Mouse (Mus musculus): ENCODE results near the gene Dennd5b.
A peak's percentile ranks its signal among the peaks of the same experiment; 100 is the strongest.
"Not testable (repeated sequence)": the region's sequence is repeated elsewhere in the genome, so short reads cannot be mapped to it uniquely, and the experiment has no call there.

Dennd5b gene

GRCm38 (mm10) chr6:148945509-148946408 is 155.7 kb downstream of the Dennd5b start:
- peak; percentile 15 for DNase-seq

- DNase-seq = peak; percentile 35
These were observed 156.5 kb downstream of the Dennd5b start for GRCm38 (mm10) chr6:148944767-148945508.

- DNase-seq = no peak
These were observed 157.1 kb downstream of the Dennd5b start for GRCm38 (mm10) chr6:148944344-148944766.

- no peak for DNase-seq
These were observed 157.8 kb downstream of the Dennd5b start for GRCm38 (mm10) chr6:148943695-148944094.

- no peak for DNase-seq
These were observed 159.1 kb downstream of the Dennd5b start for GRCm38 (mm10) chr6:148942406-148942805.

DNA sequence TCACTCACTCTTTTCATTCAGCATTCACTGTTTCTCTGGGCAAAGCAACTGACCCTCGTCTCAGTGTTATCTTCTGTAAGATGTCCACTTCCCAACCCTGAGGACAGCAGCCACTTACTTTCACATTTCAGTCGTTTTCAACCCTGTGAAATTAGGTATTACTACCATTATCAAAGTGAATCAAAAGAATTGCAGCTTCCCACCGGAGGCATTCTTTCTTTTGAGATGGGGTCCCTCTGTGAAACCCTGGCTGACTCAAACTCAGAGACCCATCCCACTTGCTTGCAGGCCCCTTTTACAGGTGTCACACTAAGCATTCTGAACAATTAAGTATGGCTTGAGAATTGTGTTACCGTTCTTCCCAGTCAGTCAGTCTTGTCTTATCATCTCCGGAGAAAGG is 159.6 kb downstream of the Dennd5b start:
- no peak for DNase-seq

DNA sequence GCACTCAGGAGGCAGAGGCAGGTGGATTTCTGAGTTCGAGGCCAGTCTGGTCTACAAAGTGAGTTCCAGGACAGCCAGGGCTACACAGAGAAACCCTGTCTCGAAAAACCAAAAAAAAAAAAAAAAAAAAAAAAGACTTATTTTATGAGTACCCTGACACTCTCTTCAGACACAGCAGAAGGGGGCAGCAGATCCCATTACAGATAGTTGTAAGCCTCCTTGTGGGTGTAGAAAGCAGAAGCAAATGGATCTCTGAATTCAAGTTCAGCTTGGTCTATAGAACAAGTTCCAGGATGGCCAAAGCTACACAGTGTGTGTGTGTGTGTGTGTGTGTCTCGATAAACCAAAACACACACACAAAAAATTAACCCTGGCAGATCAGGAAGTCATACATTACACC is 161.1 kb downstream of the Dennd5b start:
- DNase-seq = not testable (repeated sequence)
